Mouse (Mus musculus): ENCODE measurements around the gene Cdc42ep4.

The Cdc42ep4 gene

GRCm38 (mm10) chr11:113749749-113750351, 1.8 kb downstream of the Cdc42ep4 start:
- DNase-seq (ENCODE audit: inconsistent ontology term): peak; percentile 61

- peak; percentile 58 for DNase-seq (ENCODE audit: inconsistent ontology term)
Observed at GRCm38 (mm10) chr11:113748797-113749521, 2.7 kb downstream of the Cdc42ep4 start.

- no peak for DNase-seq (ENCODE audit: inconsistent ontology term)
Observed at GRCm38 (mm10) chr11:113747725-113748380, 3.8 kb downstream of the Cdc42ep4 start.

- peak; percentile 56 for DNase-seq (ENCODE audit: inconsistent ontology term)
Observed at GRCm38 (mm10) chr11:113747056-113747455, 4.6 kb downstream of the Cdc42ep4 start.

GRCm38 (mm10) chr11:113745961-113746360, 5.7 kb downstream of the Cdc42ep4 start:
- DNase-seq (ENCODE audit: inconsistent ontology term): no peak

- DNase-seq (ENCODE audit: inconsistent ontology term): no peak
Observed at GRCm38 (mm10) chr11:113742998-113743397, 8.7 kb downstream of the Cdc42ep4 start.

DNA sequence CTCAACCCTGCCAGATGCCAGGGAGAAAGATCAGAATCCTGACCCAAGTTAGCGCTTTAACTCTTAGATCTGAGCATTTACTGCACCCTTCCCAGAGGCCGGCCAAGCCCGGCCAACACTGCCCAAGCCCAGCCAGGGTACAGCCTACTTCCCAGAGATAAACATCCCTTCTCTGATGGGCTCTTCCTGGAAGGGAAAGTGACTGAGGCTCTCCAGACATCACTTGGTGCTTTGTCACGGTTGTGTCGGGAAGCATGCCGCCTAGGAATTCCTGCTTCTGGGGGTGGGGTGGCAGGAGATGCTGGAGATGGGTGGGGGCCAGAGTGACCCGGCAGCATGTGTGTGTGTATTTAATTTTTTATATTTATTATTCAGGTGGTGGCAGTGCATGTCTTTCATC, 11.6 kb downstream of the Cdc42ep4 start:
- DNase-seq (ENCODE audit: inconsistent ontology term): peak; percentile 27

DNA sequence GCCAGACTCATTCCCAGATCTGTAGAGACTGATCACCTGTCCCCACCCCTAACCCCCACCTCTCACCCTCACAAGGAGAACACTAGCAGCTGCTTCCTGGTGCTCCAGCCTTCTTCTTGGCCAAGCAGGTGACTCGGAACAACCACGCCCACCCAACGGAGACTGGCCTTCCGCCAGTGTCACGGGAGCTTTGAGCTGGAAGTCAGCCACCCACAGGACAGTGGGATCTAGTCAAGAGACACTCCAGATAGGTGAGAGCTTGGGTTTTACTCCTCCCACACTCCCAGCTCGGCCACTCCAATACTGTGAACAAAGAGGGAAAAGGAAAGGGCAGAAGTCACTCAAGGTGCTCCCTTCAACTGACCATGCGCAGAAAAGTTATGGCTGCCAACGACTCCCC, 12.5 kb downstream of the Cdc42ep4 start:
- peak; percentile 28 for DNase-seq (ENCODE audit: inconsistent ontology term)

DNA sequence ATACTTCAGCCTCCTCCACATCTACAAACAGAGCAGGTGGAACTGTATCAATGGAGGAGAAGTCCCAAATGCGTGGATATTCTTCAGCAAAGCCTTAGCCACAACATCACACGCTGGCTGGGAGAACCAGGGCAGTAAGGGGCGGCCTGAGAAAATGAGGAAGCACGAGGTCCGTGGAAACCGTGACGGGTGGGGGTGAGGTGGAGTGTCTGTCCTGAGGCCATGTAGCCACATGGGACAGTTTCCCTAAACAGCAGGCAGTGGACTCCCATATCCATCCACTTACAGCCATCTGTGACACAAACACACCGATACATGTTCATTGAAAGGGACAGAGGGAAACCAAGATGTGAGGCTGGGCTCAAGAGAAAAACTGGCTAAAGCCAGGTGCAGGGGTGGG, 13.8 kb downstream of the Cdc42ep4 start:
- DNase-seq (ENCODE audit: inconsistent ontology term): no peak

GRCm38 (mm10) chr11:113737553-113737854, 14.2 kb downstream of the Cdc42ep4 start:
- peak; percentile 23 for DNase-seq (ENCODE audit: inconsistent ontology term)

DNA sequence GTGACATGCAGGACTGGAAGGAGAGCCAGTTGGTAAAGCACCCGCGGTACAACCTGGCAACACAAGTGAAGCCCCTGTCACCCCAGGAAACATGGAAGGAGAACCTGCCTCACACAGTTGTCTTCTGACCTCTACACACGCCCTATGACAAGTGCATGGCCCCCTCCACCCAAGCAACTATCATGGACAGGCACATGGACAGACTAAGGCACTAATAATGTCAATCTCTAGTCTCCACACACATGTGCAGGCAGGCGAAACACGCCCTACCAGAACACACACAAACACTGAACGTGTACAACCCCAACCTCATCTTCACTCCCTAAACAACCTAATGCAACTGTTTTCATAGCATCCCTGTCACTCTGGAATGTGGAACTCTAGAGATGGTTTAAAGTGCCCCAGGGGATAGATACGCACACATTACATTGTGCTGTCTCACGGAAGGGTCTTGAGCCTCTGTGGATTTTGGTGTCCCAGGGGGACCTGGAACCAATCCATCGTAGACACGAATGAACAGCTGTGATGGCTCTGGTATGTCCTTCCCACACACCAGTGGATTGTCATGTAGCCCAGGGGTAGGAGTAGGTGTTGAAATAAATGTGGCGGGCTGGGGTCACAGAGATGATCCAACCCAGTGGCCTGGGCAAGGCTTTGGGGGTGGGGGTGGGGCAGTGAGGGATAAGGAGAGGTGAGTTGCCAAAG, 14.7 kb downstream of the Cdc42ep4 start:
- peak; percentile 57 for DNase-seq (ENCODE audit: inconsistent ontology term)

DNA sequence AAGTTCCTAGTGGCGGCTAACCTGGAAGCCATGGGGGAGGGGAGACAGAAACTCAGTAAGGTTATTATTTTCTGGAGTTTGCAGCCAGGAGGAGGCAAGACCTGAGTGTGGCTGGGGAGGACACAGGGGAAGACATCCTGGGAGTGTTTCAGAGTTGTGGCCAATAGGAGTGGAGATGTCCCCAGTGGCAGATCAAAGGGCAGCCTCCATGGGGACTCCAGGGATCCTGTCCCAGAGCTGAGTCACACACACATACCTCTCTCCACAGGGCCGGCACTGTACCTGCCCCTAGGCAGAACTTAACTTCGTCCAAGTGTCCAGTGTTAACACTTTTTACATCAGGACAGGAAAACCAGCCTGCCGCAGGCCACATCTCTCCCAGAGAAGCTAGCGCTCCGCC, 16.5 kb downstream of the Cdc42ep4 start:
- peak; percentile 34 for DNase-seq (ENCODE audit: inconsistent ontology term)

DNA sequence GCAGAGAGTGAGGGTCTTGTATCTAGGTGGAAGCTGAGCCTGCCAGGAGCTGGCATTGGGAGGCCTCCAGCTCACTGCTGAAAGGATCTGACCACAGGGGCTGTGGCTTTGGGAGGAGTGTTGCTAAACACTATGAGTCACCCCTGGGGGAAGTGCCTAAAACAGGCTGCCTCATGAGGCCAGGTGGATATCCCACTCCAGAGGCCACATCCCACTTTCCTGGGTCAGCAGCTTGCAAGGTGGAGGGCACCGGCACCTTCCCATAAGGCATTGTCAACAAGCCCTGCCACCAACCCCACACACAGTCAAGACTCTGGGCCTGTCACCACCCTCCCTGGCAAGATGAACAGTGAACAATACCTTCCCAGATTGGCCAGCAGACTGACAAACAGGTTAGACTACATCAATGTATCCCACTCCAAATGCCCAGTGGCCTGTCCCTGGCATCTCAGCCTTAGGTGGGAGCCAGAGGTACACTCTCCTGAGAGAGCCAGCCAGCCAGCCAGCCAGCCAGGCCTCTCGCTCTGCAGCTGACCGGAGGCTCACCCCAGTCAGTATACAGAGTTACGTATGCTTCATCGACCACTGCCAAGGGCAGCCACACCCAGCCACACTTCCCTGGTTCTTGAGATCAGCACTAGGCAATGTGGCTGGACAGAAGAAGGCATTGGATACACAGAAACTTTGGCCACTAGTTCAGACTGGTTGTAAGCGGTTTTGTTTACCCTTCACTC, 17.9 kb downstream of the Cdc42ep4 start:
- DNase-seq (ENCODE audit: inconsistent ontology term): peak; percentile 82

GRCm38 (mm10) chr11:113731945-113732612, 19.6 kb downstream of the Cdc42ep4 start:
- peak; percentile 43 for DNase-seq (ENCODE audit: inconsistent ontology term)

GRCm38 (mm10) chr11:113730879-113731278, 20.8 kb downstream of the Cdc42ep4 start:
- DNase-seq (ENCODE audit: inconsistent ontology term): peak; percentile 30

- peak; percentile 94 for DNase-seq (ENCODE audit: inconsistent ontology term)
Observed at GRCm38 (mm10) chr11:113729917-113730316, 21.8 kb downstream of the Cdc42ep4 start.

- peak; percentile 26 for DNase-seq (ENCODE audit: inconsistent ontology term)
Observed at GRCm38 (mm10) chr11:113729239-113729638, 22.4 kb downstream of the Cdc42ep4 start.

- no peak for DNase-seq (ENCODE audit: inconsistent ontology term)
Observed at GRCm38 (mm10) chr11:113727992-113728391, 23.7 kb downstream of the Cdc42ep4 start.

DNA sequence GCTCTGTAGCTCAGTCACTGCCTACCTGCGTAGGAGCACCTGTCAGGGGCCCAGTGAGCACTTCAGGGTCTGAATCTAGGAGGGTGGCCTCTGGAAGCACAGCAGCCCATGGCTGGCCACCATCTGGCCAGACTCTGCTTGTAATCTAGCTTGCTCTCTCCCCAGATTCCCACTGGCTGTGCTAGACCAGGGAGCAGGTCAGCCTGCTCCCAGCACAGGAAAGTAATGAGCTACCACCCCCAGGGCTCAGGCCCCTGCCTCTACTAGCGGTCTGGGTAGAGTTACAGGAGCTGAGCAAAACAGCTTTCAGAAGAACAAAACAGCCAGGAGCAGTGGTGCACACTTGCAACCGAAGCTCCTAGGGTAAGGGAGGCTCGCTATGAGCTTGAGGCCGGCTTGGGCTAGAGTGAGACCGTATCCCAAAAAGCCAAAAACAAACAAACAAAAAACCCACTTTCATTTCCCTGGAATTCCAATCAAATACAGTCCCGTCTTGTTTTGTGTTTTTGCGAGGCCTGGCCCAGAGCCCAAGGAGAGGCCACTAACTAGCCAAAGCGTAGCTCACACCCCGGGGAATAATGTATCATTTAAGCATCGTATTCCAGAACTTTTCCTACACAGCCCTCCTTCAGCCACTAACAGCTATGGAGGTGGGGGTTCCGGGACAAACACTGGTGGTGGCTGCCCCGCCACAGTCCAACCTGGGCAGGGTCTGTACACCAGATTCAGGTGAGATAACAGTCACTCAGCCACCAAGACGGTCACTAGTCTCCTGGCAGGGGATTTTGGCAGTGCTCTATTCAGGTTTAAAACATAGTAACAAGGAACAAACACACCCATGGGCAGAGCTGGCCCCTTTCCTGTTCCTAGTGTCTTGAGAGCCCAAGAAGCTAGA, 24.4 kb downstream of the Cdc42ep4 start:
- peak; percentile 60 for DNase-seq (ENCODE audit: inconsistent ontology term)

Data from Muller cell, postnatal 12 days (primary cell).